Mouse (Mus musculus) embryonic facial prominence, embryonic 11.5 days (tissue): ENCODE results near the gene Erfe. TPM values are rescaled to one million over a fixed set of nuclear protein-coding genes. Genes with fewer than 3 reads are reported as not detected.

Experiments
- ATAC-seq: fragments of 200-750 bp; cut with Nextera tagmentation; replicated peaks from 2 replicates; pipeline ENCODE4 v1.8.0; 2017; ENCODE audit warnings: low read depth; ENCODE audit not compliant: insufficient number of reproducible peaks, low FRiP score, low TSS enrichment
- DNase-seq: peaks from one replicate; pipeline ENCODE4 v3.0.0-alpha.2; 2015; ENCODE audit warnings: low spot score
- H3K27ac ChIP-seq: fragments of 300-500 bp; sonication (generic); replicated peaks from 2 replicates; pipeline ENCODE4 v1.5.1; 2014; ENCODE audit warnings: mild to moderate bottlenecking, low read depth, low read length, control low read depth
- H3K27me3 ChIP-seq: fragments of 300-500 bp; sonication (generic); 2 replicates; pipeline ENCODE4 v1.6.1; 2014; ENCODE audit warnings: mild to moderate bottlenecking, low read length, moderate library complexity, mixed read lengths; ENCODE audit not compliant: control insufficient read depth, insufficient read depth
- H3K36me3 ChIP-seq: fragments of 300-500 bp; sonication (generic); replicated peaks from 2 replicates; pipeline ENCODE4 v1.6.1; 2014; ENCODE audit warnings: low read depth, mild to moderate bottlenecking, low read length, moderate library complexity, mixed read lengths; ENCODE audit not compliant: control insufficient read depth, insufficient read depth
- H3K4me1 ChIP-seq: fragments of 300-500 bp; sonication (generic); 2 replicates; pipeline ENCODE4 v1.6.1; 2014; ENCODE audit warnings: low read length, mixed read lengths; ENCODE audit not compliant: control insufficient read depth, insufficient read depth
- H3K4me2 ChIP-seq: fragments of 300-500 bp; sonication (generic); 2 replicates; pipeline ENCODE4 v1.6.1; 2014; ENCODE audit warnings: low read depth, mild to moderate bottlenecking, control low read depth, low read length, moderate library complexity
- H3K4me3 ChIP-seq: fragments of 300-500 bp; sonication (generic); 2 replicates; pipeline ENCODE4 v1.5.1; 2014; ENCODE audit warnings: low read depth, low read length, control low read depth
- H3K9ac ChIP-seq: fragments of 300-500 bp; sonication (generic); replicated peaks from 2 replicates; pipeline ENCODE4 v1.6.1; 2014; ENCODE audit warnings: mild to moderate bottlenecking, control low read depth, low read length
- H3K9me3 ChIP-seq: fragments of 300-500 bp; sonication (generic); replicated peaks from 2 replicates; pipeline ENCODE4 v1.6.1; 2016; ENCODE audit warnings: mild to moderate bottlenecking, low read length, inconsistent platforms, mixed read lengths; ENCODE audit not compliant: control insufficient read depth
- WGBS: fragments of 180-500 bp; shearing (Covaris S2); extraction: QIAGEN DNeasy Blood & Tissue Kit; methylation state at CpG from one replicate; pipeline ENCODE4 v1.1.7; 2014; 5-methylcytosine and 5-hydroxymethylcytosine counted together
- polyA plus RNA-seq: library from polyadenylated mRNA; unstranded; fragments of >200 nt; fragmentation: Nextera tagmentation; extraction: Ambion mirVana; gene quantifications from 2 replicates; pipeline ENCODE4 v1.2.1, GENCODE M21; 2014

The Erfe gene
- polyA plus RNA-seq, 1 experiment from 2014 or later, result 1.3 TPM

- Histone ChIP-seq H3K4me2 (no peak overlapping the region), H3K4me3 (no peak overlapping the region), H3K9ac (no peak overlapping the region), H3K36me3 (no peaks in the 10 kb centered on the region), H3K9me3 (no peaks in the 10 kb centered on the region), H3K27me3 (no peaks in the 10 kb centered on the region), H3K27ac (no peak overlapping the region), H3K4me1 (no peaks in the 10 kb centered on the region)
- ATAC-seq (no peak), DNase-seq (no peak)
- 86% methylated on average over 7 of the region's 7 CpGs for WGBS
These were observed 28.9 kb upstream of the Erfe start for GRCm38 (mm10) chr1:91337355-91337754.

- Histone ChIP-seq H3K4me3 (no peak overlapping the region), H3K9me3 (no peaks in the 10 kb centered on the region), H3K27me3 (peaks cover 38% of the 10 kb centered on the region), H3K4me2 (no peak overlapping the region), H3K36me3 (no peaks in the 10 kb centered on the region), H3K9ac (no peak overlapping the region), H3K27ac (no peak overlapping the region), H3K4me1 (peaks cover 4% of the 10 kb centered on the region)
- WGBS, result 64% methylated on average over 3 of the region's 3 CpGs
- ATAC-seq (no peak), DNase-seq (no peak)
These were observed 22.2 kb upstream of the Erfe start for GRCm38 (mm10) chr1:91344001-91344400.

GRCm38 (mm10) chr1:91344921-91345685 lies 21.1 kb upstream of the Erfe start:
- Histone ChIP-seq H3K36me3 (no peaks in the 10 kb centered on the region), H3K27ac (no peak overlapping the region; the same call in 1 of the 2 replicates), H3K4me1 (peaks cover 4% of the 10 kb centered on the region), H3K27me3 (peaks cover 38% of the 10 kb centered on the region), H3K9me3 (no peaks in the 10 kb centered on the region), H3K4me3 (peak overlapping the region; percentile 24), H3K9ac (no peak overlapping the region; the same call in 1 of the 2 replicates), H3K4me2 (peak overlapping the region; percentile 57)
- 0 out of 2 replicates have a peak, but pooled peaks have one; percentile 41 for ATAC-seq
- WGBS, result 2% methylated on average over 66 of the region's 68 CpGs
- DNase-seq, result peak; percentile 48

GRCm38 (mm10) chr1:91346892-91347291 lies 19.3 kb upstream of the Erfe start:
- Histone ChIP-seq H3K27me3 (peaks cover 38% of the 10 kb centered on the region), H3K4me2 (no peak overlapping the region), H3K9ac (no peak overlapping the region), H3K27ac (no peak overlapping the region), H3K9me3 (no peaks in the 10 kb centered on the region), H3K4me1 (peaks cover 4% of the 10 kb centered on the region), H3K4me3 (no peak overlapping the region), H3K36me3 (no peaks in the 10 kb centered on the region)
- ATAC-seq, result peak; percentile 22; the same call in 1 of the 2 replicates
- 44% methylated on average over 3 of the region's 3 CpGs for WGBS
- peak; percentile 81 for DNase-seq

- WGBS, result 51% methylated on average over 4 of the region's 4 CpGs
- Histone ChIP-seq H3K27me3 (peaks cover 6% of the 10 kb centered on the region), H3K9me3 (no peaks in the 10 kb centered on the region), H3K36me3 (no peaks in the 10 kb centered on the region), H3K27ac (no peak within 1 kb of the TSS), H3K4me1 (no peaks in the 10 kb centered on the region), H3K9ac (no peak within 1 kb of the TSS), H3K4me3 (no peak within 1 kb of the TSS), H3K4me2 (no peak within 1 kb of the TSS)
- DNase-seq (no peak), ATAC-seq (no peak)
These were observed 15.4 kb upstream of the Erfe start, which contains the start of gene Klhl30 for GRCm38 (mm10) chr1:91350841-91351240. Gene Klhl30, plus strand, starts transcription at chr1:91351016.

GRCm38 (mm10) chr1:91351249-91351648 lies 15.0 kb upstream of the Erfe start:
- Histone ChIP-seq H3K27me3 (peaks cover 2% of the 10 kb centered on the region), H3K4me3 (no peak overlapping the region), H3K27ac (no peak overlapping the region), H3K9ac (no peak overlapping the region), H3K4me1 (no peaks in the 10 kb centered on the region), H3K36me3 (no peaks in the 10 kb centered on the region), H3K9me3 (no peaks in the 10 kb centered on the region), H3K4me2 (no peak overlapping the region)
- ATAC-seq (no peak; the same call in 1 of the 2 replicates), DNase-seq (no peak)
- 86% methylated on average over 3 of the region's 3 CpGs for WGBS

GRCm38 (mm10) chr1:91352277-91352676 lies 14.0 kb upstream of the Erfe start:
- 83% methylated on average over 2 of the region's 2 CpGs for WGBS
- Histone ChIP-seq H3K4me2 (no peak overlapping the region), H3K9me3 (no peaks in the 10 kb centered on the region)

GRCm38 (mm10) chr1:91356105-91356504 lies 10.1 kb upstream of the Erfe start:
- WGBS, result 89% methylated on average over 11 of the region's 11 CpGs
- no peaks in the 10 kb centered on the region for H3K27me3 ChIP-seq
- no peak overlapping the region for H3K4me3 ChIP-seq
- H3K9ac ChIP-seq, result no peak overlapping the region
- DNase-seq, result no peak
- no peak overlapping the region for H3K4me2 ChIP-seq
- H3K36me3 ChIP-seq, result no peaks in the 10 kb centered on the region
- H3K9me3 ChIP-seq, result no peaks in the 10 kb centered on the region
- no peak for ATAC-seq
- no peak overlapping the region for H3K27ac ChIP-seq
- H3K4me1 ChIP-seq, result no peaks in the 10 kb centered on the region

More at GRCm38 (mm10) chr1:91352277-91352676, 14.0 kb upstream of the Erfe start:
- ATAC-seq (no peak), DNase-seq (no peak)
- Histone ChIP-seq H3K9ac (no peak overlapping the region), H3K27ac (no peak overlapping the region), H3K4me1 (no peaks in the 10 kb centered on the region), H3K27me3 (no peaks in the 10 kb centered on the region), H3K36me3 (no peaks in the 10 kb centered on the region), H3K4me3 (no peak overlapping the region)
